Mouse (Mus musculus): ENCODE data around the gene Dusp1. TPM values are rescaled to one million over a fixed set of nuclear protein-coding genes. Genes with fewer than 3 reads are reported as not detected.

Gene Dusp1
- total RNA-seq, 2 experiments from 2014 or later = 66.9 to 69.5 TPM

DNA sequence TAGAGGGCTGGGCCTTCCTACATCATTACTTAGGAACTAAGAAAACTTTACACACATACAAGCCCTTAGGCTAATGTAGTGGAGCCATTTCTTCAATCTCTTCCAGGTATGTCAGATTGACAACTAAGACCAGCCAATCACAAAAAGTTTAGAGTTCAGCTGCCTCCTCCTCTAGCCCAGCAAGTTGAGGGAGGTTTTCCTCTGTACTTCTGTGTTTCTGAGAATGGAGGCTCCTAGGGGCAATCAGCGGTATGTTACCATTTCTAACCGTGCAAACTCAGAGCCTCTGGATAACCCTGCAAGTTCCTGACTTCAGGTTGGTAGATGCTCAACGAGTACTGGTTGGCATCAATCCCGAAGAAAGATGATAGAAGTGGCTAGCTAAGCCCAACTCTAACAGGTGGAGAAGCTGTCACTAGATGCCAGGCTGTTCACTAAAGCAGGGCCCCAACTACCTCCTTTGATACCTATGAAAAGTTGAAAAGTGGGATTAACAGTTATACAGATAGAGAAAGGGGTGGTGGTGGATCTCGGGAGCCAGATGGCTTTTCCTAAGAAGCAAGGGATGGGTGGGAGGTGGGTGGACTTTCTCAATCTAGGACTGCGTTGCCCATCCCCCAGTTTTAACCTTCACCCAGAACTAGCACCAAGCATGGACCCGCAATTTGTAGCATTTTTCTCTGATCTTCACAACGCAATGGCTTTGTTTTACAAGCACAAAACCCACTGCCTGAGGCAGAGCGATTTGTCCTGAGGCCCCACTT lies 1.2 kb downstream of the Dusp1 start:
- no peak for DNase-seq

DNA sequence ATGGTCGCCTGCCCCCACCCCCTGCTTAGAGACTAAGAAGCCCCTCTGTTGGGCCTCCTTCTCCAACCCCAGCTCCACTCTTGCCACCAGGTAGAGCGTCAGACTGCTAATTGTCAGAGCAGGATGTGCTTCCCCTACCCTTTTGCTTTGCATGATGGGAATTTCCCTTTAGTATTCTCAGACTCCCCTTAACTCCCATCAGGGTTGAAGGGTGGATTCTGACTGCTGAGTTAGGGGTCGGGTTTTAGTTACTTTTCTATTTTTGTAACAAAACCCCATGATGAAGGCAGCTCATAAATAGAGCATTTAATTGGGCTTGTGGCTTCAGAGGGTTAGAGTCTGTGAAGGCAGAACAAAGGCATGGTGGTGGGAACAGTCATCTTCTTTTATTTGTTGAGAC lies 8.9 kb downstream of the Dusp1 start:
- DNase-seq = no peak

DNA sequence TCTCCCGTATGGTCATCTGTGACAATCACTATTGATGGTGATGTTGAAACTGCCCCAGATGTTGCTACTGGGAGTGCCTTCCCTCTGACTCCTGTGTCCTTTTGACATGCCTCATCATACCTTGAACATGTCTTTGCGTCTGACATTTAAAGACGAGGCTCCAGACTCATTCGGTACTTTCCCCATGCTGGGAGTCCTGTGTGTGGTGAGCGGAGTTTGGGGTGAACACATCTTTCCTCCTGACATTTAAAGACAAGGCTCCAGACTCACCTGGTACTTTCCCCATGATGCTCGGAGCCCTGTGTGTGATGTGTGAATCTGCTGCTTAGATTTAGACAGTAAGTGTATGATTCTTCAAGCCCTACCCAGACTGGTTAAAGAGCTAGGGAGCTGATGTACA lies 10.8 kb downstream of the Dusp1 start:
- DNase-seq = no peak

DNA sequence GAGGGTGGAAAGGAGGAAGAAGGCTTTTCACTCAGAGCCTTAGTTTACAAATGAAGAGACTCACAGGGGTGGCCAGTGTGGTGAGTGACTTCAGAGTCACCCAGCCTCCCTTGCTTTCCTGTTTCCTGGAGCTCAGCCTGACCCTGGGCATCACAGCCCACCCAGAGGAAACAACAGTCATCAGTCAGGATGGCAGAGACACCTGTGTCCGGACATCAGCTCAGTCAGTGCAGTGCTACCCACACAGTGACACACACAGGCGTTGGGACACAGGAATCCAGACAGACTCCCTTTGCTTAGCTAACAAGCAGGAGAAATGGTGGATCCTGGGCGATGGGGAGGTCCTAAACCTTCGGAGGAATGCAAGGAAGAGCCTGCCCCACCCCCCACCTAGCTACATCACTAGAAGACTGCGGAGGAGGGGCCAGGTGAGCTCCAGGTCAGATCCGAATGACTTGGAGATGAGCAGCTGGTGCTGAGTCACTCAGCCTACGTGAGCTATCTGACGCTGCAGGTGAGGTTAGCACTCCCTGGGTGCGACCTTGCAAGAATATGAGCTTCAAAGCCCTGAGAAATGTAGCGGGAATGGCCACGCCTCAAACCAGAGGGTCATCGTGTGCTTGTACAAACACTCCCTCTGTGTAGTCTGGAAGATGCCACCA lies 12.6 kb downstream of the Dusp1 start:
- DNase-seq = no peak

DNA sequence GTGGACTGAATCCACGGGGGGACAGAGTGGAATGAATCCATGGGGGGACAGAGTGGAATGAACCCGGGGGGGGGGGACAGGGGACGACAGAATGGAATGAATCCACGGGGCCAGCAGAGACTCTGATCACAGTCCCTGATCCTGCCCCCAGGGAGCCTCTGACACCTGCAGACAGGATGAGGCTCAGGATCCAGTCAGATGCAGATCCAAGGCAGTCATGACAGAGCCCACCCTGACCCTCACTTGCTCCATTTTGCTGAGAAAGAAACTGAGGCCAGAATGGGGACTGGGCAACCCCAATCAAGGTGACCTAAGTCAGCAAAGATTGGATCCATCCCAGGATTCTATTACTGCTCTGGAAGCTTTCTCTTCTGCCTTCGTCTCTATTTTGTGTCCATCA lies 13.4 kb downstream of the Dusp1 start:
- DNase-seq = no peak

DNA sequence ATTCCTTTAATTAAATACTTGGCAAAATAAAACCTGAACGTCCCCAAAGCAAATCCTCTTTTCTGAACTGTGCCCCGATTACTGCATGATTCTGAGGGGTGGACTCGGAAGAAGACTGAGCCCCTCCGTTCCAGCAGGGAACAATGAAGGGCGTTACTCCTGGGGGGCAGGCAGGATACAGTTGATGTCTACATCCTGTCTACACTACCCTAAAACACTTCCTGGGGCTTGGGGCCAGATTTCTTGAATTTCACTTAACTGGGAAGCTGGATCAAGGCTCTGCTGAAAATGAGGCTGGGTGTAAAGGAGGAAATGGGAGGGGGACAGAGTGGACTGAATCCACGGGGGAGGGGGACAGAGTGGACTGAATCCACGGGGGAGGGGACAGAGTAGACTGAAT lies 14.2 kb downstream of the Dusp1 start:
- DNase-seq = peak; percentile 80

DNA sequence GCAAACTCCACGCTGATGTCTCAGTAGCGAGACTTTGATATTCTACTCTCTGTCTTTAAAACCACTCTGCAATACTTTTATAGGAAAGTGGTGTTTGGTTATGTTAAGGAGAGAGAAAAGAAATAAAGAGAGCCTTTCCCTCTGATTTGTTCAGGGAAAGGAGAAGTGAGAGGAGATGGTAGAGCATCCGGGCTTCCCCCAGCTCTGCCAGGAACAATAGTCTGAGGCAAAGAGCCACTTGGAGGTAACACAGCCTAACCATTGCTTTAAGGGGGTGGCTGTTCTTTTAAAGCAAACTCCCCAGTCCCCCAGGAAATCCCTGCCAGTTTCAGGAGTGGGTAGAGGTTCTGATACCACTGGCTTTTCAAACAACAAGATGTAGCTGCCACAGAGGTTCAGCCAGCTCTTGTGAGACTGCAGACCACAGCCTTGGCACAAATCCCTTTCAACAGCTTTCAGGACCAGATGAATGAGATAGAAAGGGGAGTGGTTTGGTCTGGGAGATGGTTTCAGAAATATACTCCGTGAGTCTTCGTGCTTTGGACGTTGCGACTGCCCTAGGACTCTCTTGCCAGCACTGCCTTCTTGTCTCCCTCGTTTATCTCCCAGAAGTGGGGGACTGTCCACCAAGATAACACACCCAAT lies 17.5 kb downstream of the Dusp1 start:
- DNase-seq = no peak

DNA sequence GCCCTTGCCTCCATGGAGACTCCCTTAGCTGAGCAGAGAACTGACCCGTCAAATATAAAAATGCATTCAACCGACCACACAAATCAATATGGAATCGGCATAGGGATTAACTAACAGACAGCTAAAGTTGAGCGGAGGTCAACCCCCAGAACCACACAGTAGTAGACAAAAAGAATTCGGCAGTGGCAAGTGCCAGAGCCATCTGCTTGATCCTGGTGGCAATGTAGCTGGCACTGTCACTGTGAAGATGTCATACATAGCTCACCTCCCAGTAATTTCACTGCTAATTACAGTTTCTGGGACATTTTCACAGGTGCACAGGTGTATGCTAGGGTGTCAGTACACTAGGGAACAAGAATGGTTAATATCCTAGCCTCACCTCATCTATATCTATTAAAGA lies 21.8 kb downstream of the Dusp1 start:
- no peak for DNase-seq

DNA sequence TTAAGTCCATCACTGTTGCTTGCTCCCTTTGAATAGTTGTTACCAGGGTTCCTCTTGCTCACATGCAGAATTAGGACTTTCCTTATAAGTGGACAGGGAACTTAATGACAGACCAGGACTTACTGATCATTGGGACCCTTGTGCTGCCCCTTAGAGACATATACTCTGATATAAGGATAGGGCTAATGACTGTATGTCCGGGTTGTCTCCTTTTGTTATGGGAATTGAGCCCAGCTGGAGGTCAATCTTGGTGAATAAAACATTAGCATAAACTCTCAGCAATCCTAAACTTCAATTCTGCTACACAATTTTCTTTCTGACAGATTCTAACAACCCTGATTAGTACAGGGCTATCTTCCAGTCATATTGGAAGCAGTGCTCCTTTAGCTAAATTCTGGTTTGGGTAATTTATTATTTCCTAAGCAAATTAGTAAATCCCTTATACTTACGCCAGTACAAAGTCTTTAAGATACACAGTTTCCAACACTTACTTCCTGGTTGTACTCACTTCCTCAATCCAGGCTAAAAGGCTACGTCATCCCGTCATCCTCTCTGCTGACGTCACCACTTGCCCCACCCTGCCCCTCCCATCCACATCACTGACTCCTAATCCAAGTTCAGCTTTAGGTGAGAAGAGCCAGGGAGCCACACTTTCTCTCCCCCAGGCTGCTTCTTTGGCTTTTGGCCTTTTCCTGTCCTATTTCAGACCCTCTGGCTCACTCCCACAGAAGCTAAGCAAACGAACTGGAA lies 24.0 kb downstream of the Dusp1 start:
- DNase-seq = peak; percentile 50

DNA sequence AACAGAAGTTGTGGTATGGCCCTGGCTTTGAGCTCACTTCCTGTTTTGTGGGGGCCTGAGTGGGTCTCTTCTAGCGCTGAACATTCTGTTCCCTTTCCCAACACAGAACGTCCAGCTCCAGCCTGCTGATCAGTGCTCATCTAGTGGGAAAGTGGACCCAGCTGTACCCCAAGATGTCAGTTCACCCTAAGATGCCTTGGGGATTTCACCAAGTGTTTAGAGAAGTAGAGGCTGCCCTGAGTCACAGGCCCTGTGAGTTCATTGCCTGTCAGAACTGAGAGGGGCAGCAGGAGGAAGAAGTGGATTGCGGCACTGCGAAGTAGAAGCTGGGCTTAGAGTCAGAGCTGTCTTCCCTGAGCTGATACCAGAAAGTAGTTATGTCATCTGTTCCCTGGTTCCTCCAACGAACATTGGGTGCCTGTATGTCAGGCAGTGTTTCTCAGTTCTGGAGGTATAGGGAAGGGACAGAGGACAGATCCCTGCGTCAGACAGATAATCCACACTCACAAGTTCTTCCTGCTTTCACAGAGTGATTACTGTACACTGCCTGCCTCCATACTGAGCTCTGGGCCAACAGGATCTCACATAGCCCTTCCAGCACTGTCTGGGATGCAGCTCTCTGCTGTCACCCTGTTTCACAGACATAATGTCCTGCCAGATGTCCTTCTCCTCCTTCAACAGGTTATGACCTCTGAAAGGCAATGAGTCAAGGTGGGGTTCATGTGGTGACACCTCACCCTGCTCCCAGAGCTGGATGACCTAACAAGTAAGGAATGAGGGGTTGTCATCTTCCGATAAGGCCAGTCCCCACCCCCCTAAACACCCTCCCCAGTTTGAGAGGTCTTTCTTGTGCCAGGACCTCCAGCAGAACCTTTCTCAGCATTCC lies 26.4 kb downstream of the Dusp1 start:
- peak; percentile 15 for DNase-seq

DNA sequence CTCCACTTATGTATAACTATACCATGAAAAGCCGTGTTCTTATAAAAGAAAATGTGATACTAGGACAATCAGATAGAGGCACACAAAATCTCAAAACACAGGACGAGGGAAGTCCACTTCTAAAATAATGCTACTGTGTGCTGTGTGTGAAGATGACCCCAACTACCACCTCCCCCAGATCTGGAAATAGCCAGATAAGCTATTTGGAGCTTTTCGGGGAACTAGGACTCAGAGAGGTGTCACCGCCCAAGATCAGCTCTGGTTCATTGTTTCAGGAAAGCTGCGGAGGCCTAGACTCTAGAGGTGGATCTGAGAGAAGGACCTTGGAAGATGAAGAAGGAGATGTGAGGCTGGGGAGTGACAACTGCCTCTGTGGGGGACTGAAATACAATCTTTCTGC lies 27.2 kb downstream of the Dusp1 start:
- DNase-seq = no peak

DNA sequence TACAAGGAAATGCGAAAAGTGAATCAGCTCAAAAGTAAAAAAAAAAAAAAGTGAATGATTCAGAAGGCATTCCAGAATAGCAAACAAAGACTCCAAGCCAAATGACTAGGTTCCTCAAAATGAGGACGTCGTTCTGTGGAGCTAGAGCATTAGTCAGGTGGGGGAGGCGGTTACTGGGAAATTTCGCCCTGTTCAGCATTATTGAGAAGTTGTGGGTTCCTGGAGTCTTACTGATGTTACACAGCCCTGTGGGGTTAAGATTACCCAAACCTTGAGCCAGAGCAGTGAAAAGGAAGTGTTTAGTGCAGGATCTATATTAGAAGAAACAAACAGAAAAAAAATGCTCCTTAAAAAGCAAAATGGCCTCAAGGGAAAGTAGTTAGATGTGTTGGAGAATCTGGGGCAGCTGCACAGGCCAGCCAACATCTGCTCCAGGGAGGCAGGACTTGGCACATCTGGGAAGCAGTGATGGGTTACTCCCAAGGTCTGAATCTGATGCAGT lies 28.0 kb downstream of the Dusp1 start:
- no peak for DNase-seq

DNA sequence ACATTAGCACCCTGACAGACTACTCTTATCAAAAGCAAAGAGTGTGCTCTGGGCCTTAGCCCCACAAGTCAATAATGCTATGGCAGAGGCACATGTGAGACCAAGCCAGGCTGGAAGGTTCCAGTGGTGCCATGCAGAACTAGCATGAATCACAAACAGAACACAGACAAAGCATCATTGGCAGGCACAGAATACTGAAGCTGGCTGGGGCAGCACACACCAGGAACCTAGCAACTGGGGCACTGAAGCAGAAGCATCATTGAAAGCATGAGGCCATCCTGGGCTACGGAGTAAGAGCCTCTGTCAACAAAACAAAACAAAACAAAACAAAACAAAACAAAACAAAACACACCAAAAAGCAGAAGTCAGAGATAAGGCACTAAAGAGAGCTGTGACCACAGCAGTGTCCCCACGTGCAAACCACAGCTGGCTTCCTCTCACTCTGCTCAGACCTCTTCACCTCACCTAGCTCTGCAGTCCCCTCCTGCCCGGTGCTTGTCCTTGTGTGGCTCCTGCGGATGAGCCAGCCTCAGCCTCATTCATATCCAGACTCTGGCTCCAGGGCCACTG lies 29.4 kb downstream of the Dusp1 start:
- no peak for DNase-seq

DNA sequence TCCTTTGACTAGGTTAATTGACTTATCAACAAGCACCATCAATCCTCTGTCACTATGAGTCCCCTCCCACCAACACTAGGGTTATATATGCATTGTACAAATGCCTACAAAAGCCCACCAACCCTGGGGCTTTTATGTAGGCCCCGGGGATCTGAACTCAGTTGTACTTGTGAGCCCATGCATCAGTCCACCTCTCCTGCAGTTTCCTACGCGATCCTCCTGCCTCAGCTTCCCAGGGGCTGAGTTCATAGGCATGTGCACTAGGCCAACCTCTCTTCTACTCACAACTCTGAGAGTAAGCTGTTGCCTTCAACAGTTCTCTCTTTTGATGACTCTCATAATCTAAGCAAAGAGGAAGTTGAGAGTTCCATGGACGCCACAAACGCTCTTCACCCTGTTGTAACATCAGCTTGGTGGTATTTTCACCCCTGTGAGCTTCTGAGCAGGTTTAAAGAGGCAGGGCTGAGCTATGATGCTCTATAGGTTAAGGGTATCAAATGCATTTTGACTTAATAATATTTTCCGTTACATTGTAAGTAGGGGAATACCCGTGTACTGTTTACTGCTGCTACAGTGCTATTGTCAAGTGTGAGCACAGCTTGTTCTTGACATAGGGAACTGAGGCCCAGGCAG lies 30.4 kb downstream of the Dusp1 start:
- no peak for DNase-seq

DNA sequence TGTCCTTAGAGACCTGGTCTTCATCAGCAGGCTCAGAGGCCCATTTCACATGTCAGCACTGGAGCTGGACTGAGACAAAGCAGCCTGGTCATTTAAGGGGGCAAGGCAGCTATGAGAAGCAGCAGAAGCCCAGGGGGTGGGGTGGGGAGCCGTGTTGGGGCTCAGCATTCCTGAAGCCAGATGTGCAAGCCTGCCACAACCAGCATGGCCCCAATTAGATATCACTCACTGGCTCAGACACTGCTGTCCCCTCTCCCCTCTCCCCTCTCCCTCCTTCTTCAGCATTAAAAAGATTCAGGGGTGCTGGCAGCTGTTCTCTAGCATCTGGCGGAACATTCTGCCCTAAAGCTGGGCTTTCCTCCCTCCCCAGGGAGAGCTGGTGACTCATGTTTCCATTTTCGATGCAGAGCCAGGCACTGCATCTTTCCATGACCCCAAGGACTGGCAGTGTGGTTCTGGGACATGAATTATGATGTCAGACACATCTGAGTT lies 31.3 kb downstream of the Dusp1 start:
- peak; percentile 85 for DNase-seq

DNA sequence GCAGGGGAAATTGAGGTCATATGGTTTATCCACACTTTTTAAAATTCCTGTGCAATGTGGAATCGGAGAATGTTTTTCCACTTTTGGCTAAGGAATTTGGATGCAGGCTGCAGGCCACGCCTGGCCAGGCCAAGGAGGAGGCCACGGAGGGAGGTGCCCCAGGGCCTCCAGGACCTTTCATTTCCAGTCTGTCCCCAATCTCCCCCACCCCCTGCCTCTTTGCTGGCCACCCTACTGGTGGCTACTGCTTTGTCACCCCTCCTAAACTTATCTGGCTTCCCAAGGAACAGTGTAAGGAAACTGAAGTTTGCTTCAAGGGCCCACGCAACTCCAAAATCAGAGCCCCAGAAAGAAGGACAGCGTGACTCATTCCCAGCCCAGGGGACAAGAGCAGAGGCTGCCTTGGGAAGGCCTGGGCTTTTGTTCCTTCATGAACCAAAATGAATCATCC lies 32.1 kb downstream of the Dusp1 start:
- DNase-seq = peak; percentile 53

DNA sequence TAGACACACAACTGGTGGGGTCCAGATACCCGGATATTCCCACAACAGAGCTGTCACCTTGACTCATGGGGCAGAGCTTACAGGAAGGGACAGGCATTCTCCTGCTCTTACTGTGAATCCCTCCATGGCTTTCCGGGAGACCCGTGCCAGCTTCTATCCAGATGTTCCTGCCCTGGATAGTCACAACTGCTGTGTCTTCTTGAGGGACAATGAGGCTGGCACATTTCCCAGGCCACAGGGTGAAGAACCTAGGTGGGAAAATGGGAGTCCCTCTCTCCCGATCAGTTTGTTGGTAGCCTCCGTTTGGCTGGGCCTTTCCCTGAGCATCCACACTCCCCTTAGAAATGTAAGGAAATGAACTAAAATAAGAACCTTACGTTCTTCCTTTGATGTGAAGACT lies 33.2 kb downstream of the Dusp1 start:
- peak; percentile 26 for DNase-seq

DNA sequence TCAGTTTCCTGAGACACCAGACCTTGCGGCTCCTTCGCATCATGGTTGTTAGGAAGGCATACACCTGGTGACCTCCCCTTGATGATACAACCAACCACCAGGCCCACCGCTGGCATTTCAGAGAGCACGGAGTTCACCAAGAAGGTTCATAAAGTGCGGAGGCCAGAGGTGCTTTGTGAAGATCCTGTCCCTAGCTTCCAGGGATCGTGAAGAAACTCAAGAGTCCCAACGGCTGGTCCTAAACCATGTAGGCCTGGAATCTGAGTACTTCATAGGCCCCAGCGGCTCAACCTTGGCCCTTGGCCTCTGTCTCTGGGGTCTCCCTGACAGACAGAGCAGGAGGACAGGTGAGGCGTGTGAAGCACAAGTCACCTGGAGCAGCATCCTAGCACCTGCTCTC lies 34.6 kb downstream of the Dusp1 start:
- no peak for DNase-seq

DNA sequence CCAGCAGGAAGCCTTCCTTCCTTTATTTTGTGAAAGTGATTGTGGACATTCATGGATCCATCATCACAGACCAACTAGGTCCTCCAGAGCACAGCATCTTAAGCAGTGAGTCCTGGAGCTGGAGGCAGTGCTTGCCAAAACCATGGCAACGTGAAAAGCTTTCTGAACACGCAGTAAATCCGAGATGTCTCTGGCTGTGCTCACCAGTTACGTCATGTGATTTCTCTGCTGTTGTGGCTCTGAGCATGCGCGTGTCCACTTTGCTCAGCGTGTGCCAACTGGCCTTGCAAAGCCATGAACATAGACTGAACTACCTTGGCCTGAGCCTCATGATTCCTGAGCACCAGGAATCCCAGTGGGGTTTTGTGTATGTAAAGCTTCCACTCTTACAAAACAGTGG lies 36.6 kb downstream of the Dusp1 start:
- DNase-seq = peak; percentile 65

DNA sequence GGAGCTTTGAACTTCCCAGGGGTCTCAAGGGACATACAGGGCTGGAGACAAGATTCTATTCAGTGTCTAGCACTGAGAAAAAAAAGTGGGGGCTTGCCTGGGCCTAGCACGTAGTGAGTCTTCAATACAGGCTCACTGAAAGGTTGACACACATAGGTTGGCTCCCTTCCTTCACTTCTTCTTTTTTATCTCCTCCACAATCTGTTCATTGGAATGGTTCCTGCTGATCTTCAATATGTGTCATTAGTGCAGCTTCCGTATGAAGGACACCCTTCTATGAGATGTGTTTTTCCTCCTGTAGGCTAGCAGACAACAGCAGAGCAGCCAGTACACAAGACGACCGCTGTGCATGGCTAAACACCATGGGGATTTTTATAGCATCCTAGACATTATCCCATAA lies 37.1 kb downstream of the Dusp1 start:
- no peak for DNase-seq

DNA sequence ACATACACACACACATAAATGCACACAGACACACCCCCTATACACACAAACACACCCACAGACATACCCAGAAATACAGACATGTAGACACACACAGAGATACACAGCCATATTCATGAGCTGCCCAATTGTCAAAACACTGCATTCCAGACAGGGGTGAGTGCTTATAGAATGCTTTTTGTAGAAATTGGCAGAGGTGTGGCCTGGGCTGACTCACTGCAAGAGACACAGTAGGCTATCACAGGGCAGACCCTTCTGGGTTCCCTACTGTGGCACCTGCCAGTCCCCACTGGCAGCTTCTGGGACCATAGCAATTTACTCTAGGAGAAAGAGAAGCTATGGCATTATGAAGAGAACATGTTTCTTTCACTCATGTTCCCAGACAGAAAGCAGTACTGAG lies 37.6 kb downstream of the Dusp1 start:
- no peak for DNase-seq

Data from heart, postnatal 4 days (tissue).